Mouse (Mus musculus) G1E (cell line): Measurements from ENCODE around the gene Robo4. TPM values are rescaled to one million over a fixed set of nuclear protein-coding genes. Genes with fewer than 3 reads are reported as not detected.

Experiments used
- ATAC-seq: 2 replicates; pipeline ENCODE4 v1.8.0; 2016; ENCODE audit warnings: mild to moderate bottlenecking; ENCODE audit not compliant: insufficient number of reproducible peaks, poor library complexity, low FRiP score, severe bottlenecking; ENCODE audit errors: extremely low read depth
- DNase-seq: peaks from one replicate; pipeline ENCODE4 v3.0.0; 2012; ENCODE audit warnings: low spot score
- H3K27me3 ChIP-seq: 2 replicates; pipeline ENCODE4 v1.6.1; 2012; ENCODE audit warnings: mild to moderate bottlenecking, low read length, inconsistent platforms; ENCODE audit not compliant: insufficient read depth
- H3K36me3 ChIP-seq: replicated peaks from 2 replicates; pipeline ENCODE3; 2012; ENCODE audit warnings: mild to moderate bottlenecking, inconsistent platforms
- H3K4me1 ChIP-seq: 2 replicates; pipeline ENCODE4 v1.6.1; 2012; ENCODE audit warnings: low read depth, low read length, inconsistent platforms, mixed read lengths; ENCODE audit not compliant: insufficient read depth
- H3K4me3 ChIP-seq: 2 replicates; pipeline ENCODE4 v1.5.1; 2012; ENCODE audit warnings: low read depth, mild to moderate bottlenecking, inconsistent platforms, low read length, moderate library complexity, mixed read lengths
- H3K9me3 ChIP-seq: replicated peaks from 2 replicates; pipeline ENCODE4 v1.6.1; 2012; ENCODE audit warnings: inconsistent platforms
- CTCF ChIP-seq: IDR thresholded peaks from 2 replicates; pipeline ENCODE4 v1.5.1; 2012; ENCODE audit warnings: low read depth, low read length, inconsistent platforms, mixed read lengths
- GATA1 ChIP-seq: IDR thresholded peaks from 2 replicates; pipeline ENCODE4 v1.6.1; 2012; ENCODE audit warnings: borderline replicate concordance, low read length, inconsistent platforms, mixed read lengths
- GATA2 ChIP-seq: IDR thresholded peaks from 2 replicates; pipeline ENCODE4 v1.6.1; 2012; ENCODE audit warnings: low read depth, low read length, inconsistent platforms, borderline replicate concordance
- POLR2AphosphoS5 ChIP-seq: IDR thresholded peaks from 2 replicates; pipeline ENCODE4 v1.6.1; 2012; ENCODE audit warnings: low read depth, low read length, inconsistent platforms; ENCODE audit not compliant: insufficient replicate concordance
- TAL1 ChIP-seq: conservative IDR thresholded peaks from 2 replicates; pipeline ENCODE4 v1.6.1; 2012; ENCODE audit warnings: low read depth, low read length, inconsistent platforms, mixed read lengths
- polyA plus RNA-seq: library from polyadenylated mRNA; stranded (reverse); fragments of >175 nt; gene quantifications from 2 replicates; pipeline ENCODE4 v1.2.3, GENCODE M21; 2012
- total RNA-seq, 2 experiments: library from RNA; stranded (forward) in 1 of 2; stranded (reverse) in 1 of 2; fragments of 200-1000 nt in 1 of 2; fragments of >200 nt in 1 of 2; fragmentation: Nextera tagmentation in 1 of 2; gene quantifications; 2 replicates each; pipeline ENCODE4 v1.2.3; 2014 to 2017

Gene Robo4
- total and polyA plus RNA-seq, 3 experiments = 0.05 TPM; not detected in 2

- ATAC-seq (no peak), DNase-seq (no peak)
- H3K4me3 ChIP-seq = no peak overlapping the region
- peaks cover 38% of the 10 kb centered on the region for H3K27me3 ChIP-seq
- no peaks in the 10 kb centered on the region for H3K36me3 ChIP-seq
- no peaks in the 10 kb centered on the region for H3K9me3 ChIP-seq
- TF ChIP-seq GATA2 (no peak), CTCF (no peak), POLR2AphosphoS5 (no peak), GATA1 (no peak), TAL1 (no peak)
- H3K4me1 ChIP-seq = peaks cover 3% of the 10 kb centered on the region; the same call in 1 of the 2 replicates
Observed at GRCm38 (mm10) chr9:37435616-37436015, 33.9 kb downstream of the Robo4 start.

DNA sequence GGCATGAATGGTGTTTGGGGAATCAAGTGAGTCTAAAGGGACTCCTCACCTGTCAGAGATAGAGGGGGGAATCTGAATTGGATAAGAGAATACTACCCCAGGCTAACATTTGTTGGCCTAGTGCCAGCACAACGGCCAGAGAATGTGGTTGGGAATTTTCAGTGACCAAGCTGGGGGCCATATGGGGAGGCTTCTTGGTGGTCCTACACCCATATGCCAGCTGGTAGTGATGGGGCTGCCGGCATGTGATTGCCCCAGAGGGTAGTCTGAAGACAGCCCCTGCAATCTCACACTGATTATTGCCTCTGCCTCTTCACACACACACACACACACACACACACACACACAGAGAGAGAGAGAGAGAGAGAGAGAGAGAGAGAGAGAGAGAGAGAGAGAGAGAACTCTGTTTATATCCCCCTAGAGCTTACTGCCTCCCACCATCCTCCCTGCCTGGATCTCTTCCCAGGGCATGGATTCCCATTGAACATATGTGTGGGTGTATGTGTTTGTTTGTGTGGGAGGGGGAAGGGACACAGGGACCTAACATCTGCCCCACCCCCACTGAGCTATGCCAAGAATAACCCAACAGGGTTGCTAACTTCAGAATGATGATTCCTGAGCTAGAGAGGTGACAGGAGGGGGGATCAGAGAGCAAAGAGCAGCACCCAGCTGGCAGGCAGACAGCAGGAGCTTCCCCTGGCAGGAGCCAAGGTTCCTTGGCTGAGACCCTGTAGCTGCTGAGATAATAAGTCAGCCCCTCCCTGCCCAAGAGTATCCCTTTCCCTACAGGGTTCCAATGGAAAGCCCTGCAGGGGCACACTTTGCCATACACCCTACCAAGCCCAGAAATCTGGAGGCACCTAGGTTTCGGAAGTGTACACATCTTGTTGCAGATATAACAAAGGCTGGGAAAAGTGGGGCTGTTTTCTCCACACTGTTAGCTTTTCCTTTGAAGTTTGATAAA is 36.4 kb downstream of the Robo4 start:
- ATAC-seq (no peak), DNase-seq (no peak)
- Histone ChIP-seq H3K4me3 (no peak overlapping the region), H3K9me3 (no peaks in the 10 kb centered on the region), H3K36me3 (no peaks in the 10 kb centered on the region), H3K27me3 (peaks cover 19% of the 10 kb centered on the region), H3K4me1 (no peaks in the 10 kb centered on the region)
- TF ChIP-seq TAL1 (no peak), GATA1 (no peak), POLR2AphosphoS5 (no peak), GATA2 (no peak), CTCF (no peak)

DNA sequence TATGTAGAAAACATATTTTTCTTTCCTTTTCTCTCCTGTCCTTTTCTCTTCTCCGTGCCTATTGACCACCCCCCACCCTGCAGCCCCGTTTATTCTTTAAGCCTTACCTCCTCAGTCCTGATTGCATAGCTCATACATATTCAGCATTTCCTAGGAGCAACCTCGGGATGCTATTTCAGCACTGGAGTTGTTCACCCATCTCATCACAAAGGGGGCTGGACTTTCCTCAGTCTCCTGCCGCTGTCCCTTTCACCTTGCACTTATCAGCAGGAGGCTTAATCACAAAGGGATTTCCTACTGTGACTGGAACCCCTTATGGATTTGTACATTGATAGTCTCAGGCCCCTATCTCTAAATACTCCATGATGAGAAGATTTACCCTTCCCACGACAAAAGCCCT is 50.7 kb downstream of the Robo4 start:
- Histone ChIP-seq H3K27me3 (peaks cover 50% of the 10 kb centered on the region), H3K9me3 (no peaks in the 10 kb centered on the region), H3K4me3 (no peak overlapping the region), H3K36me3 (no peaks in the 10 kb centered on the region), H3K4me1 (0 out of 2 replicates have a peak, but pooled peaks cover 5% of the 10 kb centered on the region)
- ATAC-seq (no peak), DNase-seq (no peak)
- TF ChIP-seq GATA1 = no peak
- TF ChIP-seq POLR2AphosphoS5 = no peak

DNA sequence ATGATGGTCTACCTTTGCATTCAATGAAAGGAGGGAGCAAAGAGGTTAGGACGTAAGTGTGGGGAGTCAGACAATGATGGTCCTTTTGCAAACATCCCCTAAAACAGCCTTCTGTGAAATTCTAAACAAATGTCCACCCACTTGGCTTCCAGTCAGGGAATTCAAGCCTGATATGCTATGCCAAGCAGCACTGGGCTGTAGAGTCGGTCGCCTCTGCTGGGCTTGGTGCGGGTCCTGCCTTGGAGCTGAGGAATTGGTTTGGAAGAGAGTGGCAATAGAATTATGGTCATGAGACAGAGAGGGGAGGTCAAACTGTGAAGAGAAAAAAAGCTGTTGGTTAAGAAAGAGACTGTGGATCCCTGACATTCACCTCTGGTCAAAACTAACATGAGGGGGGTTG is 51.6 kb downstream of the Robo4 start:
- DNase-seq (no peak), ATAC-seq (no peak)
- Histone ChIP-seq H3K9me3 (no peaks in the 10 kb centered on the region), H3K4me3 (no peak overlapping the region), H3K4me1 (0 out of 2 replicates have a peak, but pooled peaks cover 5% of the 10 kb centered on the region), H3K36me3 (no peaks in the 10 kb centered on the region), H3K27me3 (peaks cover 55% of the 10 kb centered on the region)
- no peak for TF ChIP-seq POLR2AphosphoS5
- TF ChIP-seq GATA1 = no peak
- no peak for TF ChIP-seq TAL1
- TF ChIP-seq GATA2 = no peak
- TF ChIP-seq CTCF = no peak

GRCm38 (mm10) chr9:37454011-37454492 is 52.4 kb downstream of the Robo4 start:
- ATAC-seq = no peak
- no peak for DNase-seq
- Histone ChIP-seq H3K27me3 (peaks cover 56% of the 10 kb centered on the region), H3K4me1 (0 out of 2 replicates have a peak, but pooled peaks cover 5% of the 10 kb centered on the region), H3K9me3 (no peaks in the 10 kb centered on the region), H3K36me3 (no peaks in the 10 kb centered on the region), H3K4me3 (no peak overlapping the region)
- no peak for TF ChIP-seq GATA1
- TF ChIP-seq CTCF = no peak
- no peak for TF ChIP-seq TAL1
- TF ChIP-seq GATA2 = no peak
- TF ChIP-seq POLR2AphosphoS5 = no peak

GRCm38 (mm10) chr9:37454991-37455390 is 53.3 kb downstream of the Robo4 start:
- H3K27me3 ChIP-seq = peaks cover 62% of the 10 kb centered on the region
- ATAC-seq = no peak

More at GRCm38 (mm10) chr9:37454991-37455390, 53.3 kb downstream of the Robo4 start:
- Histone ChIP-seq H3K36me3 (no peaks in the 10 kb centered on the region), H3K9me3 (no peaks in the 10 kb centered on the region), H3K4me3 (no peak overlapping the region), H3K4me1 (peaks cover 7% of the 10 kb centered on the region)
- no peak for TF ChIP-seq POLR2AphosphoS5
- no peak for TF ChIP-seq GATA2
- TF ChIP-seq CTCF = no peak
- no peak for TF ChIP-seq GATA1
- no peak for TF ChIP-seq TAL1
- DNase-seq = no peak
